In genomic region chr11:61476786-61477382, GRCm38 (mm10) we compare ENCODE assay signal across 7 mouse cellular contexts. TPM values are rescaled to one million over a fixed set of nuclear protein-coding genes. Genes with fewer than 3 reads are reported as not detected.
DNase-seq lines count a peak whose midpoint lies in the region; ATAC-seq and TF ChIP-seq lines count a peak whose summit lies in the region.

No protein-coding gene starts in this region.

- no peak for DNase-seq in ES-E14 (ENCODE audit: low read depth, low spot score)
- peak; percentile 81 for DNase-seq in brain, adult 2 months (ENCODE audit: low read depth, low spot score)
- DNase-seq in kidney, postnatal 36 days, result peak; percentile 50 to 65
- DNase-seq in yolk sac, embryonic 10.5 days (ENCODE audit: low spot score), result peak; percentile 35
- no peak for DNase-seq in urinary bladder, postnatal 25 days (ENCODE audit: low spot score)

- no peaks in the 10 kb centered on the region for H3K9me3 ChIP-seq in ES-E14 (ENCODE audit: control insufficient read depth, insufficient read depth, low read depth, low read length)
- H3K9me3 ChIP-seq in forebrain, embryonic 16.5 days (ENCODE audit: control insufficient read depth, low read length), result no peaks in the 10 kb centered on the region

- no peak overlapping the region for H3K4me3 ChIP-seq in ES-E14 (ENCODE audit: insufficient read depth in 1 of 2, low read depth in 1 of 2, low read length in 2 of 2, poor library complexity in 1 of 2, severe bottlenecking in 1 of 2)
- H3K4me3 ChIP-seq in forebrain, embryonic 16.5 days (replicated peaks; ENCODE audit: low read length), result peak overlapping the region; percentile 20

- no peaks in the 10 kb centered on the region for H3K27me3 ChIP-seq in forebrain, embryonic 16.5 days (replicated peaks; ENCODE audit: control insufficient read depth, insufficient read depth, low read length)

- WGBS in forebrain, embryonic 16.5 days, result 36% methylated on average over 12 of the region's 12 CpGs

- in situ Hi-C loops in ES-E14 (cut with MboI; ENCODE audit: low sequenced_read_pairs in 2 of 2, unreplicated experiment in 2 of 2), result no loop called here

- H3K4me1 ChIP-seq in ES-E14 (ENCODE audit: control insufficient read depth in 2 of 2, insufficient read depth in 2 of 2, low read length in 2 of 2, poor library complexity in 1 of 2), result peaks cover 0 to 5% of the 10 kb centered on the region in 2 experiments; a peak in 2 of 4 replicates
- peaks cover 12% of the 10 kb centered on the region for H3K4me1 ChIP-seq in forebrain, embryonic 16.5 days (replicated peaks; ENCODE audit: control insufficient read depth, insufficient read depth, low read length)

- no peaks in the 10 kb centered on the region for H3K36me3 ChIP-seq in ES-E14 (ENCODE audit: control insufficient read depth, insufficient read depth, low read length, poor library complexity, severe bottlenecking)
- no peaks in the 10 kb centered on the region for H3K36me3 ChIP-seq in forebrain, embryonic 16.5 days (ENCODE audit: control insufficient read depth, insufficient read depth)

- peak overlapping the region; percentile 44 for H3K4me2 ChIP-seq in forebrain, embryonic 16.5 days (ENCODE audit: low read length)

- no peak for ATAC-seq in forebrain, embryonic 16.5 days
- ATAC-seq in megakaryocyte progenitor cell, adult 5-6 weeks (replicated peaks; ENCODE audit: poor library complexity), result no peak

- H3K9ac ChIP-seq in ES-E14 (ENCODE audit: insufficient read depth, low read depth, low read length, poor library complexity, severe bottlenecking), result peak overlapping the region; percentile 37; the same call in 1 of the 2 replicates
- peak overlapping the region; percentile 29; the same call in 1 of the 2 replicates for H3K9ac ChIP-seq in forebrain, embryonic 16.5 days (replicated peaks; ENCODE audit: low read depth, low read length)

- H3K27ac ChIP-seq in ES-E14 (ENCODE audit: insufficient read depth, low read depth, low read length, poor library complexity, severe bottlenecking), result no peak overlapping the region
- H3K27ac ChIP-seq in forebrain, embryonic 16.5 days (ENCODE audit: low read length), result no peak overlapping the region; the same call in 1 of the 2 replicates

TF ChIP-seq in ES-E14, 5 proteins besides CTCF, POLR2A, EP300 and RAD21:
- TF ChIP-seq CHD2 (IDR thresholded peaks at IDR 0.05; ENCODE audit: low read depth, low read length) (no peak), ZNF384 (IDR thresholded peaks at IDR 0.05; ENCODE audit: low read depth, low read length) (no peak), HCFC1 (IDR thresholded peaks at IDR 0.05; ENCODE audit: borderline replicate concordance, insufficient read depth, low read length) (no peak), MAFK (IDR thresholded peaks at IDR 0.05; ENCODE audit: insufficient read depth, low read depth, low read length) (no peak)

RNA-seq across cellular contexts. Expression of gene Mfap4, which starts 8.3 kb away (rescaled TPM):
- 2.5 and 2.9 TPM in 2 replicates for total RNA-seq in ES-E14 (2012; rRNA removed)
- polyA plus RNA-seq in forebrain, embryonic 16.5 days (2015; fragmentation: Nextera tagmentation; extraction: Ambion mirVana), result 47.4 and 55.0 TPM in 2 replicates
- not detected in 2 replicates for total RNA-seq in megakaryocyte progenitor cell, adult 5-6 weeks (2015)
- not detected in 2 replicates for total RNA-seq in megakaryocyte progenitor cell, adult 5-6 weeks (2017)

RNA-seq across cellular contexts. Expression of gene Mapk7, which starts 17.3 kb away (rescaled TPM):
- total RNA-seq in ES-E14 (2012; rRNA removed), result 24.8 and 25.3 TPM in 2 replicates
- polyA plus RNA-seq in forebrain, embryonic 16.5 days (2015; fragmentation: Nextera tagmentation; extraction: Ambion mirVana), result 111 and 118 TPM in 2 replicates
- total RNA-seq in megakaryocyte progenitor cell, adult 5-6 weeks (2015), result 6.2 and 7.9 TPM in 2 replicates
- 10.3 and 12.0 TPM in 2 replicates for total RNA-seq in megakaryocyte progenitor cell, adult 5-6 weeks (2017)

RNA-seq across cellular contexts. Expression of gene Rnf112, which starts 23.0 kb away (rescaled TPM):
- 0.58 and 1.2 TPM in 2 replicates for total RNA-seq in ES-E14 (2012; rRNA removed)
- 22.6 and 35.7 TPM in 2 replicates for polyA plus RNA-seq in forebrain, embryonic 16.5 days (2015; fragmentation: Nextera tagmentation; extraction: Ambion mirVana)
- not detected in 2 replicates for total RNA-seq in megakaryocyte progenitor cell, adult 5-6 weeks (2015)
- not detected in 2 replicates for total RNA-seq in megakaryocyte progenitor cell, adult 5-6 weeks (2017)

RNA-seq across cellular contexts. Expression of gene B9d1, which starts 28.1 kb away (rescaled TPM):
- 84.7 and 108 TPM in 2 replicates for total RNA-seq in ES-E14 (2012; rRNA removed)
- 32.6 and 36.1 TPM in 2 replicates for polyA plus RNA-seq in forebrain, embryonic 16.5 days (2015; fragmentation: Nextera tagmentation; extraction: Ambion mirVana)
- total RNA-seq in megakaryocyte progenitor cell, adult 5-6 weeks (2015), result 0.49 and 1.3 TPM in 2 replicates
- total RNA-seq in megakaryocyte progenitor cell, adult 5-6 weeks (2017), result 0.92 TPM in 1 of 2 replicates, not detected in the other

Comparison
In these comparisons a context has a peak if more than half of its experiments do, and no peak if none do; other contexts are left out.
1. DNase-seq: peak in brain, adult 2 months (single experiment), kidney, postnatal 36 days (2 of 2) and yolk sac, embryonic 10.5 days (single experiment); none in ES-E14 (single experiment) and urinary bladder, postnatal 25 days (single experiment).